Mouse (Mus musculus): ENCODE measurements at regions not wholly inside any gene's neighbourhood (a gene's known extent, or its start where the extent isn't known, plus 50 kb on each side); places are given as distances from the start of the nearest gene placed in this dataset.
A peak's percentile ranks its signal among the peaks of the same experiment; 100 is the strongest.

- Histone ChIP-seq H3K9me3 (ENCODE audit: control insufficient read depth, low read length) (no peaks in the 10 kb centered on the region), H3K27me3 (ENCODE audit: control insufficient read depth, insufficient read depth, low read length) (no peaks in the 10 kb centered on the region), H3K27ac (replicated peaks; ENCODE audit: low read depth, low read length) (no peak overlapping the region), H3K4me3 (replicated peaks; ENCODE audit: low read depth, low read length) (no peak overlapping the region), H3K9ac (replicated peaks; ENCODE audit: low read length) (no peak overlapping the region), H3K4me2 (ENCODE audit: low read length) (no peak overlapping the region), H3K4me1 (ENCODE audit: control insufficient read depth, insufficient read depth, low read length) (peaks cover 19% of the 10 kb centered on the region), H3K36me3 (ENCODE audit: control insufficient read depth, insufficient read depth, low read length) (no peaks in the 10 kb centered on the region)
- 90% methylated on average over 3 of the region's 3 CpGs for WGBS
- ATAC-seq (ENCODE audit: low FRiP score, low TSS enrichment), result no peak
- no peak for DNase-seq
These were observed 114.1 kb downstream of the Cryba4 start for GRCm38 (mm10) chr5:112138246-112138645.

- no peaks in the 10 kb centered on the region for H3K36me3 ChIP-seq (ENCODE audit: control insufficient read depth, insufficient read depth, low read length)
- 84% methylated on average over 3 of the region's 3 CpGs for WGBS
- no peaks in the 10 kb centered on the region for H3K27me3 ChIP-seq (ENCODE audit: control insufficient read depth, insufficient read depth, low read length)
- no peaks in the 10 kb centered on the region; the same call in 1 of the 2 replicates for H3K4me1 ChIP-seq (ENCODE audit: control insufficient read depth, insufficient read depth, low read length)
- H3K9me3 ChIP-seq (ENCODE audit: control insufficient read depth, low read length), result no peaks in the 10 kb centered on the region
- no peak for ATAC-seq (ENCODE audit: low FRiP score, low TSS enrichment)
- no peak overlapping the region; the same call in 1 of the 2 replicates for H3K27ac ChIP-seq (replicated peaks; ENCODE audit: low read depth, low read length)
- H3K9ac ChIP-seq (replicated peaks; ENCODE audit: low read length), result no peak overlapping the region
- H3K4me2 ChIP-seq (ENCODE audit: low read length), result no peak overlapping the region
- H3K4me3 ChIP-seq (replicated peaks; ENCODE audit: low read depth, low read length), result no peak overlapping the region
- no peak for DNase-seq
These were observed 109.6 kb downstream of the Cryba4 start for GRCm38 (mm10) chr5:112142731-112143130.

GRCm38 (mm10) chr5:112143993-112144621 is 108.2 kb downstream of the Cryba4 start:
- Histone ChIP-seq H3K9me3 (ENCODE audit: control insufficient read depth, low read length) (no peaks in the 10 kb centered on the region), H3K4me2 (ENCODE audit: low read length) (no peak overlapping the region), H3K4me3 (replicated peaks; ENCODE audit: low read depth, low read length) (no peak overlapping the region), H3K27me3 (ENCODE audit: control insufficient read depth, insufficient read depth, low read length) (no peaks in the 10 kb centered on the region), H3K9ac (replicated peaks; ENCODE audit: low read length) (no peak overlapping the region), H3K27ac (replicated peaks; ENCODE audit: low read depth, low read length) (no peak overlapping the region), H3K36me3 (ENCODE audit: control insufficient read depth, insufficient read depth, low read length) (no peaks in the 10 kb centered on the region), H3K4me1 (ENCODE audit: control insufficient read depth, insufficient read depth, low read length) (no peaks in the 10 kb centered on the region; the same call in 1 of the 2 replicates)
- peak; percentile 39 for DNase-seq
- 67% methylated on average over 16 of the region's 16 CpGs for WGBS
- ATAC-seq (ENCODE audit: low FRiP score, low TSS enrichment), result no peak

GRCm38 (mm10) chr5:112153675-112154085 is 98.6 kb downstream of the Cryba4 start:
- Histone ChIP-seq H3K9me3 (ENCODE audit: control insufficient read depth, low read length) (no peaks in the 10 kb centered on the region), H3K27ac (replicated peaks; ENCODE audit: low read depth, low read length) (peak overlapping the region; percentile 67), H3K27me3 (ENCODE audit: control insufficient read depth, insufficient read depth, low read length) (peaks cover 11% of the 10 kb centered on the region; the same call in 1 of the 2 replicates), H3K9ac (replicated peaks; ENCODE audit: low read length) (peak overlapping the region; percentile 53), H3K36me3 (ENCODE audit: control insufficient read depth, insufficient read depth, low read length) (no peaks in the 10 kb centered on the region), H3K4me1 (ENCODE audit: control insufficient read depth, insufficient read depth, low read length) (peaks cover 3% of the 10 kb centered on the region; the same call in 1 of the 2 replicates), H3K4me2 (ENCODE audit: low read length) (peak overlapping the region; percentile 58), H3K4me3 (replicated peaks; ENCODE audit: low read depth, low read length) (peak overlapping the region; percentile 23)
- ATAC-seq (ENCODE audit: low FRiP score, low TSS enrichment) (peak; percentile 71), DNase-seq (peak; percentile 93)
- under 1% methylated on average over 39 of the region's 39 CpGs for WGBS

GRCm38 (mm10) chr5:112154650-112155049 is 97.7 kb downstream of the Cryba4 start:
- Histone ChIP-seq H3K4me3 (replicated peaks; ENCODE audit: low read depth, low read length) (no peak overlapping the region), H3K9me3 (ENCODE audit: control insufficient read depth, low read length) (no peaks in the 10 kb centered on the region), H3K36me3 (ENCODE audit: control insufficient read depth, insufficient read depth, low read length) (no peaks in the 10 kb centered on the region), H3K27ac (replicated peaks; ENCODE audit: low read depth, low read length) (no peak overlapping the region), H3K4me2 (ENCODE audit: low read length) (no peak overlapping the region), H3K9ac (replicated peaks; ENCODE audit: low read length) (no peak overlapping the region), H3K4me1 (ENCODE audit: control insufficient read depth, insufficient read depth, low read length) (peaks cover 3% of the 10 kb centered on the region; the same call in 1 of the 2 replicates), H3K27me3 (ENCODE audit: control insufficient read depth, insufficient read depth, low read length) (peaks cover 11% of the 10 kb centered on the region; the same call in 1 of the 2 replicates)
- DNase-seq, result no peak
- ATAC-seq (ENCODE audit: low FRiP score, low TSS enrichment), result no peak
- 69% methylated on average over 4 of the region's 4 CpGs for WGBS

- no peak for ATAC-seq (ENCODE audit: low FRiP score, low TSS enrichment)
- H3K27me3 ChIP-seq (ENCODE audit: control insufficient read depth, insufficient read depth, low read length), result peaks cover 11% of the 10 kb centered on the region; the same call in 1 of the 2 replicates
- WGBS, result 72% methylated on average over 6 of the region's 6 CpGs
These were observed 97.3 kb downstream of the Cryba4 start for GRCm38 (mm10) chr5:112155051-112155450.

GRCm38 (mm10) chr5:112156005-112156404 is 96.3 kb downstream of the Cryba4 start:
- WGBS, result 4% methylated on average over 1 of the region's 1 CpGs

More at GRCm38 (mm10) chr5:112155051-112155450, 97.3 kb downstream of the Cryba4 start:
- Histone ChIP-seq H3K27ac (replicated peaks; ENCODE audit: low read depth, low read length) (no peak overlapping the region), H3K4me1 (ENCODE audit: control insufficient read depth, insufficient read depth, low read length) (peaks cover 3% of the 10 kb centered on the region; the same call in 1 of the 2 replicates), H3K9me3 (ENCODE audit: control insufficient read depth, low read length) (no peaks in the 10 kb centered on the region), H3K4me2 (ENCODE audit: low read length) (no peak overlapping the region), H3K36me3 (ENCODE audit: control insufficient read depth, insufficient read depth, low read length) (no peaks in the 10 kb centered on the region), H3K9ac (replicated peaks; ENCODE audit: low read length) (no peak overlapping the region), H3K4me3 (replicated peaks; ENCODE audit: low read depth, low read length) (no peak overlapping the region)
- no peak for DNase-seq

GRCm38 (mm10) chr5:112166410-112167175 is 85.7 kb downstream of the Cryba4 start:
- no peaks in the 10 kb centered on the region for H3K36me3 ChIP-seq (ENCODE audit: control insufficient read depth, insufficient read depth, low read length)
- H3K27ac ChIP-seq (replicated peaks; ENCODE audit: low read depth, low read length), result peak overlapping the region; percentile 67
- H3K4me2 ChIP-seq (ENCODE audit: low read length), result no peak overlapping the region
- DNase-seq (peak; percentile 55), ATAC-seq (ENCODE audit: low FRiP score, low TSS enrichment) (0 out of 2 replicates have a peak, but pooled peaks have one; percentile 55)
- H3K9ac ChIP-seq (replicated peaks; ENCODE audit: low read length), result no peak overlapping the region; the same call in 1 of the 2 replicates
- no peaks in the 10 kb centered on the region for H3K9me3 ChIP-seq (ENCODE audit: control insufficient read depth, low read length)
- H3K4me1 ChIP-seq (ENCODE audit: control insufficient read depth, insufficient read depth, low read length), result peaks cover 16% of the 10 kb centered on the region
- no peak overlapping the region for H3K4me3 ChIP-seq (replicated peaks; ENCODE audit: low read depth, low read length)
- H3K27me3 ChIP-seq (ENCODE audit: control insufficient read depth, insufficient read depth, low read length), result no peaks in the 10 kb centered on the region; the same call in 1 of the 2 replicates
- 6% methylated on average over 11 of the region's 11 CpGs for WGBS

More at GRCm38 (mm10) chr5:112156005-112156404, 96.3 kb downstream of the Cryba4 start:
- Histone ChIP-seq H3K27ac (replicated peaks; ENCODE audit: low read depth, low read length) (no peak overlapping the region), H3K4me1 (ENCODE audit: control insufficient read depth, insufficient read depth, low read length) (peaks cover 3% of the 10 kb centered on the region; the same call in 1 of the 2 replicates), H3K9ac (replicated peaks; ENCODE audit: low read length) (no peak overlapping the region), H3K4me2 (ENCODE audit: low read length) (no peak overlapping the region), H3K27me3 (ENCODE audit: control insufficient read depth, insufficient read depth, low read length) (peaks cover 11% of the 10 kb centered on the region; the same call in 1 of the 2 replicates), H3K9me3 (ENCODE audit: control insufficient read depth, low read length) (no peaks in the 10 kb centered on the region), H3K4me3 (replicated peaks; ENCODE audit: low read depth, low read length) (no peak overlapping the region), H3K36me3 (ENCODE audit: control insufficient read depth, insufficient read depth, low read length) (no peaks in the 10 kb centered on the region)
- ATAC-seq (ENCODE audit: low FRiP score, low TSS enrichment) (no peak), DNase-seq (no peak)
